Mouse (Mus musculus) gastrocnemius, postnatal 4 days (tissue): ENCODE measurements around the gene Eloa. TPM values are rescaled to one million over a fixed set of nuclear protein-coding genes. Genes with fewer than 3 reads are reported as not detected.

Experiments
- DNase-seq, 2 experiments: peaks; one replicate each; pipeline ENCODE4 v3.0.0; 2021 to 2022; ENCODE audit warnings: low spot score in 2 of 2, mixed read lengths in 2 of 2
- total RNA-seq, 2 experiments: library from RNA; stranded (reverse); gene quantifications; 2 replicates each; pipeline ENCODE4 v1.2.3; 2021

Gene Eloa
- total RNA-seq, 2 experiments from 2014 or later, result 43.9 to 45.9 TPM

DNA sequence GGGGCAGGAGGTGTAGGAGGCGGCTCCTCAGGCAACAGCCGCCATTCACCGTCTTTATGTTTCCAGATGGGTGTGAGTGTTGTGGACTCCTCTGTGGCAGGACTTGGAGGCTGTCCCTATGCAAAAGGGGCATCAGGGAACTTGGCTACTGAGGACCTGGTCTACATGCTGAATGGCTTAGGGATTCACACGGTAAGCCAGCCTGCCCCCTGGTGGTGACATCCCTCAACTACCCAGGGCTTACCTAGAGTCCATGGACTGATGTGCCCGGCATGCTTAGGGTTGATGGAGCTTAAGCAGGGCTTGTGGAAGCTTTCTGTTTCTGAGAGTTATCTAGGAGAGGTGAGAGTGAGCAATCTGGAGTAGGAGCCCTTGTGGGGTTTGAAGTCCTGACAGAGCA, 60.8 kb downstream of the Eloa start:
- peak; percentile 62 to 77 for DNase-seq

DNA sequence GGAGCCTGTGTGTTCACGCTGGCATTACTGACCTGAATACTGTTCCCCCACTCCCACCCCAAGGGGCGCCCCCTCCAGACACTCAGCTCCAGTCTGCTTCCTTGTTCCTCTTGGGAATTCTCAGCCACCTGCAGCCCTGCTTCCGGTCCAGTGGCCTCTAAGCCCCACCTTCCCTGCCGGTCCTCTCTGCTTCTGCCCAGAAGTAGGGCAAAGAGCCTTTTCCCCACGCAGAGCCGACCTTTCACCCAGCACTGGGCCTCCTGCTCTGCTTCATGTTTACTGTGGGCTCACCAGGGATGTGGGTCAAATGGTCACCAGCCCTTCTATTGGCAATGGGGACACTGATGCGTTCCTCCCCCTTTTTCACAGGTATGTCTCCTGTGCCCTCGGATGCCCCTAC, 63.2 kb downstream of the Eloa start:
- peak in 1 of 2 experiments; percentile 14 for DNase-seq

DNA sequence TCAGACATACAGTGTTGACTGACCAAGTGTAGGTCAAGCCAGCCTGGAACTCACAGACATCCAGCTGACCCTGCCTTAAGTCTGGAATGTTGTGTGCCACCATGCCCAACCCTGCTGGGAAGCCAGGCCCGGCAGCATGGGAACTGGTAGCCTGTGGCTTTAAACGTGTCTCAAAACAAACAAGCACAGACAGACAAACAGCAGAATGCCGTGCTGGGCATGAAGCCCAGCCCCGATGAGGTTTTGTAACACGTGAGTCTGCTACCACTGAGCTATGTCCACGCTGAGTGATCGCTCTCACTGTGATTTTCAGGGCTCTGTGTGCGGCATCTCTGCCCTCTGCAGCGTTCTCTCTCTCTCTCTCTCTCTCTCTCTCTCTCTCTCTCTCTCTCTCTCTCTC, 65.7 kb downstream of the Eloa start:
- DNase-seq, result no peak

DNA sequence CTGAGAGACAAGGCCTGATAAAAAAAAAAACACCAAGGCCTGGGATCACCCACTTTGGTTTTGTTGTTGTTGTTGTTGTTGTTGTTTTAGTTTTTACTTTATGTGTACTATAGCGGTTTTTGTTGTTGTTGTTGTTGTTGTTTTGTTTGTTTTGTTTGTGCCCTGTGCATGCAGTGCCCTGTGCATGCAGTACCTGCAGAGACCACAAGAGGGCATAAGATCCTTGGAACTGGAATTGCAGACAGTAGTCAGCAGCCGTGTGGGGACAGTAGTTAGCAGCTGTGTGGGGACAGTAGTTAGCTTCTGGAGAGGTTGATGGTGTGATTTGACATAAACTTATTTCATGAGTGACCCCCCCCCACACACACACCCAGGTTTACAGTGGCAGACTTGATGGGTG, 67.3 kb downstream of the Eloa start:
- peak; percentile 62 to 76 for DNase-seq

Other genes starting within 250 kb of the Eloa start
- 10 to 100 TPM; 61.0 to 86.0 TPM for gene Srsf10, start 166.0 kb downstream of the Eloa start, total RNA-seq
- gene Pnrc2, start 147.9 kb downstream of the Eloa start, total RNA-seq, result 10 to 100 TPM; 76.6 to 91.3 TPM
- under 1 TPM; 0.65 to 0.78 TPM for gene Cnr2, start 126.4 kb downstream of the Eloa start, total RNA-seq
- 10 to 100 TPM; 46.6 to 46.7 TPM for gene Fuca1, start 101.0 kb downstream of the Eloa start, total RNA-seq
- gene Hmgcl, start 75.3 kb downstream of the Eloa start, total RNA-seq, result 10 to 100 TPM; 46.6 to 47.7 TPM
- gene Gale, start 58.0 kb downstream of the Eloa start, total RNA-seq, result 1 to 10 TPM; 7.1 to 7.7 TPM
- gene Lypla2, start 49.1 kb downstream of the Eloa start, total RNA-seq, result 10 to 100 TPM; 36.5 to 39.6 TPM
- gene Pithd1, start 34.5 kb downstream of the Eloa start, total RNA-seq, result 10 to 100 TPM; 23.6 to 26.2 TPM
- gene Rpl11, start 31.7 kb upstream of the Eloa start, total RNA-seq, result 100 to 1,000 TPM; 466 to 495 TPM
- 10 to 100 TPM; 51.3 to 59.3 TPM for gene Id3, start 121.7 kb upstream of the Eloa start, total RNA-seq
- gene E2f2, start 150.6 kb upstream of the Eloa start, total RNA-seq, result 10 to 100 TPM; 18.4 to 19.4 TPM
- 10 to 100 TPM; 12.2 to 13.4 TPM for gene Asap3, start 184.6 kb upstream of the Eloa start, total RNA-seq
- gene Tcea3, start 226.0 kb upstream of the Eloa start, total RNA-seq, result 100 to 1,000 TPM; 149 to 154 TPM